Mouse (Mus musculus) limb, embryonic 13.5 days (tissue): ENCODE measurements around the gene Stpg2. TPM values are rescaled to one million over a fixed set of nuclear protein-coding genes. Genes with fewer than 3 reads are reported as not detected.
A peak's percentile ranks its signal among the peaks of the same experiment; 100 is the strongest.

ENCODE experiments used
- ATAC-seq: fragments of 200-750 bp; cut with Nextera tagmentation; 2 replicates; pipeline ENCODE4 v1.8.0; 2017; ENCODE audit warnings: low read depth, moderate number of reproducible peaks, moderate TSS enrichment; ENCODE audit not compliant: low FRiP score
- H3K27ac ChIP-seq: fragments of 300-500 bp; sonication (generic); 2 replicates; pipeline ENCODE4 v1.5.1; 2015; ENCODE audit warnings: inconsistent platforms, mild to moderate bottlenecking, moderate library complexity
- H3K27me3 ChIP-seq: fragments of 300-500 bp; sonication (generic); 2 replicates; pipeline ENCODE4 v1.6.1; 2015; ENCODE audit warnings: mild to moderate bottlenecking, inconsistent platforms
- H3K36me3 ChIP-seq: fragments of 300-500 bp; sonication (generic); 2 replicates; pipeline ENCODE4 v1.6.1; 2015; ENCODE audit warnings: inconsistent platforms, mild to moderate bottlenecking, moderate library complexity
- H3K4me1 ChIP-seq: fragments of 300-500 bp; sonication (generic); 2 replicates; pipeline ENCODE4 v1.6.1; 2015; ENCODE audit warnings: inconsistent platforms
- H3K4me2 ChIP-seq: fragments of 300-500 bp; sonication (generic); replicated peaks from 2 replicates; pipeline ENCODE4 v1.6.1; 2015; ENCODE audit warnings: inconsistent platforms, mild to moderate bottlenecking, moderate library complexity
- H3K4me3 ChIP-seq: fragments of 300-500 bp; sonication (generic); 2 replicates; pipeline ENCODE4 v1.5.1; 2015; ENCODE audit warnings: moderate library complexity, mild to moderate bottlenecking, inconsistent platforms
- H3K9ac ChIP-seq: fragments of 300-500 bp; sonication (generic); 2 replicates; pipeline ENCODE4 v1.6.1; 2015; ENCODE audit warnings: mild to moderate bottlenecking, inconsistent platforms
- H3K9me3 ChIP-seq: fragments of 300-500 bp; sonication (generic); 2 replicates; pipeline ENCODE4 v1.6.1; 2016; ENCODE audit warnings: inconsistent platforms
- WGBS: fragments of 180-500 bp; shearing (Covaris S2); methylation state at CpG from one replicate; pipeline ENCODE4 v1.1.7; 2015; 5-methylcytosine and 5-hydroxymethylcytosine counted together
- polyA plus RNA-seq: library from polyadenylated mRNA; unstranded; fragments of >200 nt; fragmentation: Nextera tagmentation; extraction: Ambion mirVana; gene quantifications from 2 replicates; pipeline ENCODE4 v1.2.1, GENCODE M21; 2015

Stpg2 gene
- 0.09 TPM in 2 replicates for polyA plus RNA-seq

DNA sequence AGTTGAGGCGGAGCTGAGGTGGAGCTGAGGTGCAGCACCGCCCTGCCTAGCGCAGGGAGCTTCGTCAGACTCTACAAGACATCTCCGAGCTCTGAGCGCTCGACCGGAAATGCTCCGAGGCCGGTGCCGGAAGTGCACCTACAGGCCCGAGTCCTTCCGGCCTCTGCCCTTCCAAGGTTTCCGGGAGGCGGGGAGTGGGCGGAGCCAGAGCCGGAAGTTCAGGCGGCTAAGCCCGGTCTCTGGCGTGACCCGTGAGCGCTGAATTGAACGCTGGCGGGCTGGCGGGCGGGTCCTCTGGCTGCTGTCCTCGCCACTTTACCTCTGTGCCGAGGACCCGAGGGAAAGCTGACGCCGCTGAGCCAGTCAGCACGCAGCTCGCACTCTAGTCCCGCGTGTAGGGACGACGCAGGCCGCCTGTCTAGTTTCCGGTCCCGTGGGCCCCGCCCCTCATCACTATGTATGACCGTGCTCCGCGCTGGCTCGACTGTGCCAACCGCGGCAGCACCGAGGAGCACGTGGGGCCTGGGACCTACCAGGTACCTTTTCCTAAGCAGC is at the start of gene Stpg2:
Stpg2 (plus strand) TSS at position 251 of the 555 bp plus-strand sequence.
- H3K36me3 ChIP-seq, result no peaks in the 10 kb centered on the region
- ATAC-seq, result peak; percentile 99
- no peaks in the 10 kb centered on the region for H3K4me1 ChIP-seq
- peak within 1 kb of the TSS; percentile 70 for H3K9ac ChIP-seq
- peaks cover 20% of the 10 kb centered on the region for H3K27me3 ChIP-seq
- peak within 1 kb of the TSS; percentile 74 for H3K4me2 ChIP-seq
- H3K9me3 ChIP-seq, result no peaks in the 10 kb centered on the region
- H3K27ac ChIP-seq, result peak within 1 kb of the TSS; percentile 92
- WGBS, result 2% methylated on average over 49 of the region's 49 CpGs
- H3K4me3 ChIP-seq, result peak within 1 kb of the TSS; percentile 66

DNA sequence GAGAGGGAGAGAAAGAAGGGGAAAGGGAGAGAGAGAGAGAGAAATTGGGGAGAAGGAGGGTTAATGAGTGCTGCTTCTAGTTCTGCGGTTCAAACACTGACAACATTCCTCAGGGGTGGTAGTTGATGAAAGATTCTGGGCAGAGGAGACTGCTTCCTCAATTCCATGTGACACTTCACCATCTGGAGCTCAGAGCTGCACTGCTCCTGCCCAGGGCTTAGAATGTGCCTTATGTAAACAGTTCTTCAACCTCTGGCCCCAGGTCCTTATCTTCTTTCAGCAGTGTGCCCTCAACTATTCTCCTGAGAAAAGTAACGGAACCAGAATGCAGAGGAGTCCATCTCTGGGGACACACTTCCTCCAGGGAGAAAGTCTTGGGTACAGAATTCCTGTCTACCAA is 43.3 kb upstream of the Stpg2 start:
- no peaks in the 10 kb centered on the region for H3K27me3 ChIP-seq
- no peaks in the 10 kb centered on the region for H3K4me1 ChIP-seq
- WGBS, result 29% methylated on average over 2 of the region's 2 CpGs
- H3K4me3 ChIP-seq, result no peak overlapping the region
- no peak for ATAC-seq
- H3K9me3 ChIP-seq, result no peaks in the 10 kb centered on the region
- no peak overlapping the region for H3K9ac ChIP-seq
- no peak overlapping the region for H3K4me2 ChIP-seq
- H3K27ac ChIP-seq, result no peak overlapping the region
- H3K36me3 ChIP-seq, result no peaks in the 10 kb centered on the region

DNA sequence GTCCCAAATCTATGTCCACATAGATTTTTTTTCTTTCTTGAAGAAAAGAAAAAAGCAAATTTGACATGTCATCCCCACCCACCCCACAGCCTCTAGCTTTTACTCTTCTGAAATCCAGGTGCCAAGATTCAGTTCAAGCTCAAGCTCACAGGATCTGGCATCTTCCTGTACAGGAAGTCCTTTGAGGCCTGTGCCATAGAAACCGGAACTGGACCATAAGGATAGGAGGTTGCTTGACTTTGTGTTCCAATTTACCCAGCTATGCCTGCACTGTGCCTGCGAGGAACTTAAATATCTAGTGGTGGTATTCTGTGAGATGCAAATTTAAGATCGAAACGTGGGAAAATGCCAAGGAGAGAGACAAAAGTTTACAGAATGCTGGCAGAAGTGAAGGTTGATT is 42.8 kb upstream of the Stpg2 start:
- H3K27ac ChIP-seq, result no peak overlapping the region
- no peaks in the 10 kb centered on the region for H3K4me1 ChIP-seq
- WGBS, result 81% methylated on average over 4 of the region's 4 CpGs
- no peaks in the 10 kb centered on the region for H3K36me3 ChIP-seq
- no peak overlapping the region for H3K4me3 ChIP-seq
- no peak overlapping the region for H3K9ac ChIP-seq
- no peak overlapping the region for H3K4me2 ChIP-seq
- no peaks in the 10 kb centered on the region for H3K27me3 ChIP-seq
- no peaks in the 10 kb centered on the region for H3K9me3 ChIP-seq
- no peak for ATAC-seq

GRCm38 (mm10) chr3:139168510-139169269 is 36.8 kb upstream of the Stpg2 start:
- Histone ChIP-seq H3K27me3 (no peaks in the 10 kb centered on the region), H3K9ac (no peak overlapping the region), H3K27ac (no peak overlapping the region), H3K4me3 (no peak overlapping the region), H3K4me2 (no peak overlapping the region), H3K36me3 (no peaks in the 10 kb centered on the region), H3K4me1 (no peaks in the 10 kb centered on the region), H3K9me3 (no peaks in the 10 kb centered on the region)
- 71% methylated on average over 4 of the region's 4 CpGs for WGBS
- no peak for ATAC-seq

DNA sequence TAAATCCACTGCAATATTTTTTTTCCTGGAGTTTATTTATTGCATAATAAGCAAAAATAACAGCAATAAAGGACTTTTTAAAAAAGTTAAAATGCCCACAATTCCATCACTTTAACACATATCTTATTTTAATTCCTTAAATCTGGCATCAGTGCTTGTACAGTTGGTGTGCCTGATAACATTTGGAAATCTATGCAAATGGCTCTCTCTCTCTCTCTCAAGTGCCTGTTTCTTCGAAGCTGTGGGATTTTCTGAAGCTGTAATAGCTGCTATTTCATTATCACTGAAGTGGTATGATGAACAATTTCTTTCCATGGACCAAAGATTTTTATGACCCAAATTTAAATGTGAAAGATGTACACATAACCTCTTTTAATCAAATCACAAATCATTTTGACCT is 35.8 kb upstream of the Stpg2 start:
- Histone ChIP-seq H3K4me3 (no peak overlapping the region), H3K27me3 (no peaks in the 10 kb centered on the region), H3K36me3 (no peaks in the 10 kb centered on the region), H3K4me2 (no peak overlapping the region), H3K9ac (no peak overlapping the region), H3K27ac (no peak overlapping the region), H3K4me1 (no peaks in the 10 kb centered on the region), H3K9me3 (no peaks in the 10 kb centered on the region)
- ATAC-seq, result no peak
- 67% methylated on average over 1 of the region's 1 CpGs for WGBS

GRCm38 (mm10) chr3:139176936-139177335 is 28.6 kb upstream of the Stpg2 start:
- no peaks in the 10 kb centered on the region for H3K36me3 ChIP-seq
- H3K4me3 ChIP-seq, result no peak overlapping the region
- H3K4me2 ChIP-seq, result no peak overlapping the region
- H3K27me3 ChIP-seq, result no peaks in the 10 kb centered on the region
- no peak for ATAC-seq
- H3K4me1 ChIP-seq, result no peaks in the 10 kb centered on the region
- H3K27ac ChIP-seq, result no peak overlapping the region
- 69% methylated on average over 1 of the region's 1 CpGs for WGBS
- peaks cover 5% of the 10 kb centered on the region for H3K9me3 ChIP-seq
- H3K9ac ChIP-seq, result no peak overlapping the region

DNA sequence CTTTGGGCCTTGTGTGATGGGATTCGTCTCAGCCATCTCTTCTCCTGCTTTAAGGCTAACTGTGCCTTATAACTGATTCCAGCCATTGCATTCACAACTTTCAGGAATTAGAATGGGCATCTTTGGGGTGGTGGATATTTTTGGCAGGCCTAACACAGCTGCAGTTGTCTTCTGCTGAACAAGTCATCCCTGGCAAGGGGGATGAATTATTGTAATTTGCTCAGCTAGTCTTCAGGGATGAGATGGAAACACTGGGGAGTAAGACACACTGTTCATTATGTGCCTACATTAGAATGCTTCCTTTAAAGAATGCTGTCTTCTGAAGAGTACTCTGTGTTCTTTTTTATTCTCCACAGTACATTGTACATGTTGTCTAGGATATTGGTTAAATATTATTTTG is 14.0 kb upstream of the Stpg2 start:
- no peaks in the 10 kb centered on the region for H3K36me3 ChIP-seq
- H3K9me3 ChIP-seq, result no peaks in the 10 kb centered on the region
- no peak overlapping the region for H3K4me3 ChIP-seq
- WGBS, result 53% methylated on average over 1 of the region's 1 CpGs
- no peak overlapping the region for H3K4me2 ChIP-seq
- no peaks in the 10 kb centered on the region for H3K27me3 ChIP-seq
- no peak overlapping the region for H3K9ac ChIP-seq
- no peaks in the 10 kb centered on the region for H3K4me1 ChIP-seq
- ATAC-seq, result no peak
- no peak overlapping the region for H3K27ac ChIP-seq

DNA sequence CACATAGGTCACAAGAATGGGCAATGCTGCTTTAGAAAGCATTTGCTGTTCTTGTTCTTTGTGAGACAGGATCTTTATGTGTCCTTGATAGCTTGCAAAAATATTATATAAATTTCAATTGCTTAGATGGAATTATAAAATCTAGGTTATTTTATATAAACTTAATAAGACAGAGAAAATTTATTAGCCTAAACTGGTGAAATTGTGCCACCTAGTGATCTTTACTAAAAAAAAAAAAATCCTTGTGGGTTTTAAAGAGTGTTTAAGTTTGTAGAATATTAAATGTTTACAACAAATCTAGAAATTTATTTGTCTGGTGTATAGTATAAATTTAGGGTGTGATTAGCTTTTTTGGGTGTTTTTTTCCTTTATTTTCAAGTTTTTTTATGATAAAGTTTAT is 11.6 kb upstream of the Stpg2 start:
- Histone ChIP-seq H3K27me3 (no peaks in the 10 kb centered on the region; the same call in 1 of the 2 replicates), H3K27ac (no peak overlapping the region), H3K9ac (no peak overlapping the region), H3K4me3 (no peak overlapping the region), H3K9me3 (no peaks in the 10 kb centered on the region), H3K36me3 (no peaks in the 10 kb centered on the region), H3K4me1 (no peaks in the 10 kb centered on the region), H3K4me2 (no peak overlapping the region)
- ATAC-seq, result no peak

DNA sequence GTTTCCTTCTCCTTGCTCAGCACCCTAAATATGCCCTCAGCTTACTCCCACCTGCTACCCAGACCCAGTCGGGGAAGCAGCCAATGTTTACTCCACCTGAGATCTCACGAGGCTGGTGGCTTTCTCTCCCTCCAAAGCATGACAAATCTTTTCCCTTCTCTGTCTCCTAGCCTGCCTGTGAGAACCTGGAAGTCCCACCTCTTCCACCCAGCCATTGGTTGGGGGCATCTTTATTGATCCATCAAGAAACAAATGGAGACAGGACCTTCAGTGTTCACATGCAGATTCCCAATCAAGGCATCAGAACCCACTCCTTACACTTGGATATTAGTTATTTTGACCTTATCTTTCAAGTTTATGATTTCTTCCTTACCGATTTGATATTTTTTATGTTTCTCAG is 7.1 kb upstream of the Stpg2 start:
- no peak for ATAC-seq
- Histone ChIP-seq H3K9ac (no peak overlapping the region), H3K27ac (no peak overlapping the region), H3K4me2 (no peak overlapping the region), H3K36me3 (no peaks in the 10 kb centered on the region), H3K4me3 (no peak overlapping the region), H3K4me1 (no peaks in the 10 kb centered on the region), H3K27me3 (peaks cover 21% of the 10 kb centered on the region), H3K9me3 (no peaks in the 10 kb centered on the region)
- WGBS, result 63% methylated on average over 3 of the region's 3 CpGs

GRCm38 (mm10) chr3:139200324-139200723 is 5.2 kb upstream of the Stpg2 start:
- H3K4me2 ChIP-seq, result no peak overlapping the region
- H3K9me3 ChIP-seq, result no peaks in the 10 kb centered on the region
- ATAC-seq, result no peak
- no peaks in the 10 kb centered on the region for H3K4me1 ChIP-seq
- H3K27ac ChIP-seq, result no peak overlapping the region
- H3K9ac ChIP-seq, result no peak overlapping the region
- no peaks in the 10 kb centered on the region for H3K36me3 ChIP-seq
- WGBS, result 82% methylated on average over 3 of the region's 3 CpGs
- H3K27me3 ChIP-seq, result peaks cover 28% of the 10 kb centered on the region
- no peak overlapping the region for H3K4me3 ChIP-seq

DNA sequence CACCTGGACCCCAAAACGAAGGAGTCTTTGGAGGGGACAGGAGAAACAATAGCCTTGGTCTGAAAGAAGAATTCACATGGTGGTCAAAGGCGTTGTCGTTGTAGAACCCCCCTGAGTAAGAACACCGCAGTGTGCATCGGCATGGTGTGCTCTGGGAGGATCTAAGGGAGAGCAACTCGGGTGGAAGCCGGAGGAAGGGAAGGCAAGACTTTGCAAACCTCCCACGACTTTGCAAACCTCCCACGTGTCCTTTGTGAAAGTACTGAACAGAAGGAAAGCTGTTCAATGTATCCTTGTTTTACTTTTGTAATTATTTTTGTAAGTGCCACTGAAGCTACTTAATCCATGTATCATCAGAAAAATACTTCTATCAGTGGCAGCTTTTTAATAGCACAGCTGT is 11.5 kb downstream of the Stpg2 start:
- ATAC-seq, result no peak
- no peaks in the 10 kb centered on the region for H3K4me1 ChIP-seq
- no peak overlapping the region for H3K27ac ChIP-seq
- no peaks in the 10 kb centered on the region for H3K36me3 ChIP-seq
- no peak overlapping the region for H3K4me2 ChIP-seq
- no peaks in the 10 kb centered on the region for H3K27me3 ChIP-seq
- no peaks in the 10 kb centered on the region for H3K9me3 ChIP-seq
- H3K9ac ChIP-seq, result no peak overlapping the region
- 74% methylated on average over 9 of the region's 9 CpGs for WGBS
- H3K4me3 ChIP-seq, result no peak overlapping the region

DNA sequence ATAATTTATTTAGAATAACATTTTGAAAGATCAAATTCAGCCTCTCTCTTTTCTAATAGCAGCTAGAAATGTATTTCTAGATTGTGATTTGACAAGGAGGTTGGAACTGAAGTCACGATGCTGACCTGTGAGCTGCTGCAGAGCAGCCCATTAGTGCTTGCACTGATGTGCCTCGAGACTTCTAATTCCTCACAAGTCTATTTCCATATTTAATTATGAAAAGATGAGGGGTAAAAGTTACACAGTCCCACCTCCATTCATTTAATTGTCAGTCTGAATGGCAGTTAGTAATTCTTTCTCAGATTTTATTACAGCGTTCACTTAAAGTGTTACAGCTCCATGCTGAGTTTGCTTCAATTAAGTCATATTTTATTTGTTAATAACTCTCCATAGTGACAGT is 19.6 kb downstream of the Stpg2 start:
- Histone ChIP-seq H3K9ac (no peak overlapping the region), H3K4me2 (no peak overlapping the region), H3K4me1 (no peaks in the 10 kb centered on the region), H3K27me3 (no peaks in the 10 kb centered on the region), H3K27ac (no peak overlapping the region), H3K36me3 (no peaks in the 10 kb centered on the region), H3K9me3 (no peaks in the 10 kb centered on the region), H3K4me3 (no peak overlapping the region)
- ATAC-seq, result no peak
- WGBS, result 47% methylated on average over 3 of the region's 3 CpGs

DNA sequence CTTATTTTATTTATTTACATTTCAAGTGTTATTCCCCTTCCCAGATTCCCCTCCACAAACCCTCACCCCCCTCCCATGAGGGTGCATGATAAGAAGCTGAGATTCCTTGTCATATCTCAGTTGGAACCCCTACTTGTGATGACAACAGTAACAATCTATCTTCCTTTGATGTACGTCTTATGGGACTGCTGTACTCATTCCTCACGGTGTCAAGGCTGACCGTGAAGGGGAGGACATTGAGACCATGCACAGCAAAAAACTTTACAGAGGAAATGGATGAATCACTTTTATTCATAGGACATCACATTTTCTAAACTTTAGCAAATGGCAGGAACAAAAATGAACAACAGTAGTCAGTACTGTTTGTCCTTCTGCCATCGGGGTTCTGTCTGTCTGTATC is 21.3 kb downstream of the Stpg2 start:
- no peaks in the 10 kb centered on the region for H3K4me1 ChIP-seq
- H3K4me3 ChIP-seq, result no peak overlapping the region
- H3K36me3 ChIP-seq, result no peaks in the 10 kb centered on the region
- no peak overlapping the region for H3K27ac ChIP-seq
- H3K27me3 ChIP-seq, result no peaks in the 10 kb centered on the region
- H3K9ac ChIP-seq, result no peak overlapping the region
- no peak for ATAC-seq
- WGBS, result 71% methylated on average over 4 of the region's 4 CpGs
- H3K4me2 ChIP-seq, result no peak overlapping the region
- H3K9me3 ChIP-seq, result 0 out of 2 replicates have a peak, but pooled peaks cover 4% of the 10 kb centered on the region
